Mouse (Mus musculus) C2C12 (cell line): Measurements from ENCODE around the gene Armcx4. TPM values are rescaled to one million over a fixed set of nuclear protein-coding genes. Genes with fewer than 3 reads are reported as not detected.

Experiments used
- H3K27me3 ChIP-seq: one replicate; pipeline ENCODE4 v1.6.1; 2011; ENCODE audit not compliant: control insufficient read depth, insufficient read depth, insufficient read length
- H3K36me3 ChIP-seq: one replicate; pipeline ENCODE4 v1.6.1; 2011; ENCODE audit not compliant: control insufficient read depth, insufficient read depth
- H3K4me3 ChIP-seq: one replicate; pipeline ENCODE4 v1.5.1; 2011; ENCODE audit warnings: mild to moderate bottlenecking, control low read depth; ENCODE audit not compliant: poor library complexity, insufficient read depth, severe bottlenecking
- H3K79me2 ChIP-seq: one replicate; pipeline ENCODE4 v1.6.1; 2011; ENCODE audit not compliant: control insufficient read depth, insufficient read depth
- H3K79me3 ChIP-seq: one replicate; pipeline ENCODE4 v1.6.1; 2011; ENCODE audit warnings: low read depth, control low read depth
- H3ac ChIP-seq: one replicate; pipeline ENCODE3; 2011; ENCODE audit warnings: low read depth; ENCODE audit not compliant: control insufficient read depth, insufficient read length
- CEBPB ChIP-seq: IDR thresholded peaks from one replicate; pipeline ENCODE4 v1.6.1; 2011; ENCODE audit warnings: low read depth, mild to moderate bottlenecking, control low read depth, moderate library complexity
- CTCF ChIP-seq: IDR thresholded peaks from one replicate; pipeline ENCODE4 v1.5.1; 2011; ENCODE audit not compliant: control insufficient read depth, insufficient read depth, insufficient read length
- FOSL1 ChIP-seq: IDR thresholded peaks from one replicate; pipeline ENCODE4 v1.8.0; 2011; ENCODE audit warnings: mild to moderate bottlenecking, low read length; ENCODE audit not compliant: poor library complexity, insufficient read depth, severe bottlenecking
- MAX ChIP-seq: IDR thresholded peaks from one replicate; pipeline ENCODE4 v1.6.1; 2011; ENCODE audit warnings: mild to moderate bottlenecking, control low read depth
- MYOD1 ChIP-seq: IDR thresholded peaks from one replicate; pipeline ENCODE4 v1.6.1; 2011; ENCODE audit warnings: low read depth; ENCODE audit not compliant: control insufficient read depth, insufficient read length
- MYOG ChIP-seq: IDR thresholded peaks from one replicate; pipeline ENCODE4 v1.6.1; 2011; ENCODE audit not compliant: control insufficient read depth, insufficient read length; ENCODE audit errors: extremely low read depth
- USF1 ChIP-seq: IDR thresholded peaks from one replicate; pipeline ENCODE4 v1.6.1; 2011; ENCODE audit warnings: low read depth, mild to moderate bottlenecking, control low read depth, moderate library complexity
- polyA plus RNA-seq: library from polyadenylated mRNA; unstranded; fragments of >200 nt; fragmentation: generic; extraction: Trizol; gene quantifications from one replicate; pipeline ENCODE4 v1.2.1, GENCODE M21; 2012; ENCODE audit warnings: missing spikeins

The Armcx4 gene
- polyA plus RNA-seq, 1 experiment = 2.7 TPM

GRCm38 (mm10) chrX:134652061-134652460 lies 34.3 kb upstream of the Armcx4 start:
- no peaks in the 10 kb centered on the region for H3K79me2 ChIP-seq
- no peaks in the 10 kb centered on the region for H3K27me3 ChIP-seq
- no peak for TF ChIP-seq CTCF
- H3K36me3 ChIP-seq = no peaks in the 10 kb centered on the region
- H3ac ChIP-seq = no peak overlapping the region
- H3K79me3 ChIP-seq = no peaks in the 10 kb centered on the region
- no peak overlapping the region for H3K4me3 ChIP-seq

- H3K36me3 ChIP-seq = no peaks in the 10 kb centered on the region
- no peaks in the 10 kb centered on the region for H3K79me3 ChIP-seq
- H3ac ChIP-seq = no peak overlapping the region
- H3K27me3 ChIP-seq = no peaks in the 10 kb centered on the region
- H3K79me2 ChIP-seq = no peaks in the 10 kb centered on the region
- TF ChIP-seq FOSL1 (no peak), MAX (no peak), MYOD1 (no peak), CEBPB (no peak), CTCF (no peak), MYOG (no peak), USF1 (no peak)
- no peak overlapping the region for H3K4me3 ChIP-seq
These were observed 24.7 kb upstream of the Armcx4 start for GRCm38 (mm10) chrX:134661586-134661985.

GRCm38 (mm10) chrX:134675022-134675421 lies 11.3 kb upstream of the Armcx4 start:
- no peak overlapping the region for H3ac ChIP-seq
- H3K79me2 ChIP-seq = no peaks in the 10 kb centered on the region
- no peak overlapping the region for H3K4me3 ChIP-seq
- H3K27me3 ChIP-seq = no peaks in the 10 kb centered on the region
- no peaks in the 10 kb centered on the region for H3K36me3 ChIP-seq
- no peak for TF ChIP-seq MAX
- no peak for TF ChIP-seq FOSL1
- TF ChIP-seq USF1 = no peak
- no peak for TF ChIP-seq MYOD1
- TF ChIP-seq CTCF = no peak
- no peak for TF ChIP-seq MYOG
- H3K79me3 ChIP-seq = no peaks in the 10 kb centered on the region

- no peak overlapping the region for H3K4me3 ChIP-seq
- no peaks in the 10 kb centered on the region for H3K79me2 ChIP-seq
- no peaks in the 10 kb centered on the region for H3K36me3 ChIP-seq
- no peak overlapping the region for H3ac ChIP-seq
- TF ChIP-seq FOSL1 (no peak), MAX (no peak), CEBPB (no peak), MYOG (no peak), USF1 (no peak), MYOD1 (no peak)
- H3K27me3 ChIP-seq = no peaks in the 10 kb centered on the region
- no peaks in the 10 kb centered on the region for H3K79me3 ChIP-seq
These were observed 10.4 kb upstream of the Armcx4 start for GRCm38 (mm10) chrX:134675959-134676358.

GRCm38 (mm10) chrX:134684936-134685335 lies 1.4 kb upstream of the Armcx4 start:
- Histone ChIP-seq H3K79me3 (no peaks in the 10 kb centered on the region), H3K36me3 (no peaks in the 10 kb centered on the region), H3ac (no peak overlapping the region), H3K27me3 (no peaks in the 10 kb centered on the region), H3K79me2 (no peaks in the 10 kb centered on the region), H3K4me3 (no peak overlapping the region)
- TF ChIP-seq FOSL1 (no peak), MYOD1 (no peak), CEBPB (no peak), MAX (no peak), USF1 (no peak), CTCF (no peak), MYOG (no peak)

GRCm38 (mm10) chrX:134686739-134687171 lies 436 bp downstream of the Armcx4 start:
- no peak for TF ChIP-seq CTCF
- no peak for TF ChIP-seq MYOG
- no peak for TF ChIP-seq FOSL1
- no peak for TF ChIP-seq MAX
- TF ChIP-seq CEBPB = no peak
- no peak for TF ChIP-seq USF1
- TF ChIP-seq MYOD1 = no peak
- Histone ChIP-seq H3K27me3 (no peaks in the 10 kb centered on the region), H3K4me3 (peak overlapping the region; percentile 21), H3K79me2 (no peaks in the 10 kb centered on the region), H3ac (peak overlapping the region; percentile 69), H3K36me3 (no peaks in the 10 kb centered on the region), H3K79me3 (no peaks in the 10 kb centered on the region)
